Mouse (Mus musculus) myocyte (in vitro differentiated cells): ENCODE measurements around the gene Krt7. TPM values are rescaled to one million over a fixed set of nuclear protein-coding genes. Genes with fewer than 3 reads are reported as not detected.

Source experiments
- H3K27me3 ChIP-seq: one replicate; pipeline ENCODE4 v1.6.1; 2011; ENCODE audit not compliant: control insufficient read depth, insufficient read depth, insufficient read length
- H3K36me3 ChIP-seq: one replicate; pipeline ENCODE4 v1.6.1; 2011; ENCODE audit not compliant: control insufficient read depth, insufficient read depth
- H3K4me2 ChIP-seq: one replicate; pipeline ENCODE4 v1.6.1; 2011; ENCODE audit warnings: low read depth, control low read depth
- H3K4me3 ChIP-seq: one replicate; pipeline ENCODE4 v1.5.1; 2011; ENCODE audit warnings: mild to moderate bottlenecking, control low read depth, moderate library complexity
- H3K79me2 ChIP-seq: one replicate; pipeline ENCODE4 v1.6.1; 2011; ENCODE audit not compliant: control insufficient read depth, insufficient read depth
- H3ac ChIP-seq: one replicate; pipeline ENCODE4 v1.6.1; 2011; ENCODE audit not compliant: control insufficient read depth, insufficient read length
- CEBPB ChIP-seq: IDR thresholded peaks from 2 replicates; pipeline ENCODE4 v1.6.1; 2011; ENCODE audit warnings: mild to moderate bottlenecking, moderate library complexity; ENCODE audit not compliant: poor library complexity, insufficient read depth, severe bottlenecking
- E2F4 ChIP-seq: IDR thresholded peaks from one replicate; pipeline ENCODE4 v1.6.1; 2011; ENCODE audit warnings: mild to moderate bottlenecking, control low read depth, moderate library complexity; ENCODE audit not compliant: insufficient read depth
- MAX ChIP-seq: IDR thresholded peaks from one replicate; pipeline ENCODE4 v1.6.1; 2011; ENCODE audit warnings: low read depth, mild to moderate bottlenecking, control low read depth
- MYOD1 ChIP-seq, 3 experiments: IDR thresholded peaks; one replicate each; pipeline ENCODE4 v1.6.1; 2011; ENCODE audit warnings: control low read depth in 2 of 3, low read depth in 2 of 3, mild to moderate bottlenecking in 2 of 3, moderate library complexity in 1 of 3; ENCODE audit not compliant: insufficient read length in 2 of 3, control insufficient read depth in 1 of 3
- MYOG ChIP-seq, 3 experiments: IDR thresholded peaks; one replicate each; pipeline ENCODE4 v1.6.1; 2011; ENCODE audit warnings: control low read depth in 2 of 3, low read depth in 2 of 3, mild to moderate bottlenecking in 2 of 3; ENCODE audit not compliant: insufficient read length in 2 of 3, control insufficient read depth in 1 of 3, insufficient read depth in 1 of 3
- POLR2A ChIP-seq: IDR thresholded peaks from one replicate; pipeline ENCODE4 v1.6.1; 2011; ENCODE audit warnings: low read depth, mild to moderate bottlenecking, control low read depth, moderate library complexity; ENCODE audit not compliant: insufficient read length
- POLR2AphosphoS2 ChIP-seq: IDR thresholded peaks from one replicate; pipeline ENCODE4 v1.6.1; 2011; ENCODE audit warnings: low read depth, control low read depth; ENCODE audit not compliant: insufficient read length
- REST ChIP-seq: IDR thresholded peaks from one replicate; pipeline ENCODE4 v1.6.1; 2011; ENCODE audit warnings: mild to moderate bottlenecking, control low read depth, moderate library complexity; ENCODE audit not compliant: insufficient read depth, insufficient read length
- SRF ChIP-seq: IDR thresholded peaks from one replicate; pipeline ENCODE4 v1.6.1; 2011; ENCODE audit warnings: low read depth; ENCODE audit not compliant: control insufficient read depth, insufficient read length
- TCF12 ChIP-seq: IDR thresholded peaks from one replicate; pipeline ENCODE4 v1.6.1; 2011; ENCODE audit warnings: mild to moderate bottlenecking, control low read depth; ENCODE audit not compliant: poor library complexity, insufficient read depth, severe bottlenecking
- TCF3 ChIP-seq: IDR thresholded peaks from one replicate; pipeline ENCODE4 v1.6.1; 2011; ENCODE audit warnings: low read depth, control low read depth; ENCODE audit not compliant: insufficient read length
- USF1 ChIP-seq: IDR thresholded peaks from one replicate; pipeline ENCODE4 v1.6.1; 2011; ENCODE audit warnings: low read depth, mild to moderate bottlenecking, control low read depth, moderate library complexity
- polyA plus RNA-seq: library from polyadenylated mRNA; unstranded; fragments of >200 nt; fragmentation: generic; extraction: Trizol; gene quantifications from one replicate; pipeline ENCODE4 v1.2.1, GENCODE M21; 2012; ENCODE audit warnings: missing spikeins

Gene Krt7
- polyA plus RNA-seq, 1 experiment, result 0.04 TPM

GRCm38 (mm10) chr15:101392251-101392650 is 18.6 kb upstream of the Krt7 start:
- Histone ChIP-seq H3K79me2 (no peaks in the 10 kb centered on the region), H3K4me3 (no peak overlapping the region), H3K4me2 (peak overlapping the region; percentile 19), H3K27me3 (no peaks in the 10 kb centered on the region), H3ac (no peak overlapping the region), H3K36me3 (no peaks in the 10 kb centered on the region)
- TF ChIP-seq TCF12 (no peak), E2F4 (no peak), POLR2AphosphoS2 (no peak), MYOG (IDR thresholded peaks at IDR 0.05; ENCODE audit: control insufficient read depth in 1 of 3, insufficient read depth in 1 of 3, insufficient read length in 2 of 3, low read depth in 2 of 3) (no peak), MAX (no peak), SRF (no peak), CEBPB (no peak), POLR2A (no peak), TCF3 (no peak), MYOD1 (IDR thresholded peaks at IDR 0.05; ENCODE audit: control insufficient read depth in 1 of 3, insufficient read length in 2 of 3, low read depth in 2 of 3) (no peak), REST (no peak), USF1 (no peak)

DNA sequence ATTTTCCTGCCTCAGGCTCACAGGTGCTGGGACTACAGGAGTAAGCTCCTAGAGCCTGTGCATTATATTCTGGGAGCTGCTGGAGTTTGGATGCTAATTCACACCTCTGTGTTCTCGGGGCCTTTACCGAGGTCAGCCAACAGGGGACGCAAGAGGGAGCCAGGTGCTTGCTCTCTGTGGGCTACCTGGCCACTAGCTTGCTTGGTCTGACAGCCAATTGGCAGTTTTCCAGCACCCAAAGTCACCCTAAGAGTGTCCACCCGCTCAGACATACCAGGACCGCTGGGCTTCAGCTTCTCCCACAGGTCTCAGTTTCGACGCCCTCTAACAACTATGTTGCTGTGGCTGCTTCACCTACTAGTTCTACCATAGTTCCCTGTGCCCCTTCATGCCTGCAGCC is 15.9 kb upstream of the Krt7 start:
- Histone ChIP-seq H3K4me2 (no peak overlapping the region), H3K36me3 (no peaks in the 10 kb centered on the region), H3K4me3 (no peak overlapping the region), H3ac (no peak overlapping the region), H3K79me2 (no peaks in the 10 kb centered on the region), H3K27me3 (peaks cover 7% of the 10 kb centered on the region)
- TF ChIP-seq REST (no peak), POLR2AphosphoS2 (no peak), E2F4 (no peak), POLR2A (no peak), CEBPB (no peak), MAX (no peak), MYOG (IDR thresholded peaks at IDR 0.05; ENCODE audit: control insufficient read depth in 1 of 3, insufficient read depth in 1 of 3, insufficient read length in 2 of 3, low read depth in 2 of 3) (no peak), USF1 (no peak), TCF3 (no peak), SRF (no peak), MYOD1 (IDR thresholded peaks at IDR 0.05; ENCODE audit: control insufficient read depth in 1 of 3, insufficient read length in 2 of 3, low read depth in 2 of 3) (no peak), TCF12 (no peak)

DNA sequence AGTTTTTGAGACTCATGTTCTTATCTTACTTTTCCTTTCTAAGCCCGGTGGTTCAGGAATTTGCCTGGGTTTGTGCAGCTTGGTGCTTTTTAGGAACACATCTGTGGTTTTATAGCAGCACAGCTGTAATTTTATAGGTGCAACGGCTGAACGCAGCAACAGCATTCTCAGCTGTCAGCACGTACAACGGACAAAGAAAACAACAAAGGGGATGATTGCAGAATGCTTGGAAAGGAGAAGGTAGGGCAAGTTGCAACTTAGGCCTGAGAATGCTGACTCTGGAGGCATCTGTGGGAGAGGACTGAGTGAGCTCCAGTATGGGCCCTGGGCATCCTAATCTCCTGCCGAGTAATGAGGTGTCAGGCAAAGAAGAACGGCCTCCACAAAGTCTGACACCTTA is 14.4 kb upstream of the Krt7 start:
- H3K4me3 ChIP-seq, result no peak overlapping the region
- H3ac ChIP-seq, result no peak overlapping the region
- H3K4me2 ChIP-seq, result peak overlapping the region; percentile 21
- no peaks in the 10 kb centered on the region for H3K79me2 ChIP-seq
- H3K36me3 ChIP-seq, result no peaks in the 10 kb centered on the region
- TF ChIP-seq MYOD1 (IDR thresholded peaks at IDR 0.05; ENCODE audit: control insufficient read depth in 1 of 3, insufficient read length in 2 of 3, low read depth in 2 of 3) (peak in 2 of 3 experiments; percentile 70 to 73), CEBPB (0 out of 2 replicates have a peak, but pooled peaks have one; percentile 3), TCF3 (peak; percentile 60), MAX (no peak), TCF12 (peak; percentile 45), SRF (no peak), MYOG (IDR thresholded peaks at IDR 0.05; ENCODE audit: control insufficient read depth in 1 of 3, insufficient read depth in 1 of 3, insufficient read length in 2 of 3, low read depth in 2 of 3) (peak in 2 of 3 experiments; percentile 40 to 58)
- H3K27me3 ChIP-seq, result peaks cover 18% of the 10 kb centered on the region

DNA sequence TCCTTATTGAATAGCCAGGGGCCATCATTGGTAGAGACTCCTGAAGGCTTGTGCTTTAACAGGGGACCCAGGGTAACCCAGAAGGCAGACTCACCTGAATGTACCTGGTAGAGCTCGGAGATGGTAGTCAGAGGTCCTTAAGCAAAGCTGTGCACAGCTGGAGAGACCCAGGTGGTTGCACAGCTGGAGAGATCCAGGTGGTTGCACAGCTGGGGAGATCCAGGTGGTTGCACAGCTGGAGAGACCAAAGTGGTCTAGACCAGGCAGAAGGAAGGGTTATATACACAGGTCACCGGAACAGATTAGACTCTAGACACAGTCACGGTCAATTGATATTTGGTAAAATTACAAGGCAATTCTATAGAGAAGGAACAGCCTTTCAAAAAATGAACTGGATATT is 13.9 kb upstream of the Krt7 start:
- Histone ChIP-seq H3K27me3 (peaks cover 18% of the 10 kb centered on the region), H3K36me3 (no peaks in the 10 kb centered on the region), H3K4me2 (no peak overlapping the region), H3ac (no peak overlapping the region), H3K4me3 (no peak overlapping the region), H3K79me2 (no peaks in the 10 kb centered on the region)
- TF ChIP-seq POLR2A (no peak), TCF3 (no peak), USF1 (no peak), MYOD1 (IDR thresholded peaks at IDR 0.05; ENCODE audit: control insufficient read depth in 1 of 3, insufficient read length in 2 of 3, low read depth in 2 of 3) (no peak), TCF12 (no peak), MAX (no peak), MYOG (IDR thresholded peaks at IDR 0.05; ENCODE audit: control insufficient read depth in 1 of 3, insufficient read depth in 1 of 3, insufficient read length in 2 of 3, low read depth in 2 of 3) (no peak), SRF (no peak), E2F4 (no peak)

- H3K27me3 ChIP-seq, result peaks cover 18% of the 10 kb centered on the region
- no peak overlapping the region for H3ac ChIP-seq
- no peaks in the 10 kb centered on the region for H3K79me2 ChIP-seq
- TF ChIP-seq MYOD1 (IDR thresholded peaks at IDR 0.05; ENCODE audit: control insufficient read depth in 1 of 3, insufficient read length in 2 of 3, low read depth in 2 of 3) (no peak), POLR2A (no peak), USF1 (no peak), TCF12 (no peak), MAX (no peak), REST (no peak), E2F4 (no peak), MYOG (IDR thresholded peaks at IDR 0.05; ENCODE audit: control insufficient read depth in 1 of 3, insufficient read depth in 1 of 3, insufficient read length in 2 of 3, low read depth in 2 of 3) (no peak), CEBPB (no peak), POLR2AphosphoS2 (no peak), SRF (no peak), TCF3 (no peak)
- H3K4me3 ChIP-seq, result no peak overlapping the region
- H3K4me2 ChIP-seq, result no peak overlapping the region
- H3K36me3 ChIP-seq, result no peaks in the 10 kb centered on the region
These were observed 13.2 kb upstream of the Krt7 start for GRCm38 (mm10) chr15:101397683-101398082.
